Mouse (Mus musculus): ENCODE measurements around the gene Rnf220.

The Rnf220 gene

GRCm38 (mm10) chr4:117489975-117490374, 6.9 kb downstream of the Rnf220 start:
- in situ Hi-C loops (cut with MboI; ENCODE audit: low sequenced_read_pairs) = no loop called here

- in situ Hi-C loops (cut with MboI; ENCODE audit: low sequenced_read_pairs) = no loop called here
These were observed 7.3 kb downstream of the Rnf220 start for GRCm38 (mm10) chr4:117489566-117489965.

GRCm38 (mm10) chr4:117487471-117487870, 9.4 kb downstream of the Rnf220 start:
- in situ Hi-C loops (cut with MboI; ENCODE audit: low sequenced_read_pairs) = no loop called here

GRCm38 (mm10) chr4:117486188-117486587, 10.7 kb downstream of the Rnf220 start:
- in situ Hi-C loops (cut with MboI; ENCODE audit: low sequenced_read_pairs) = no loop called here

- in situ Hi-C loops (cut with MboI; ENCODE audit: low sequenced_read_pairs) = no loop called here
These were observed 11.6 kb downstream of the Rnf220 start for GRCm38 (mm10) chr4:117485045-117485780.

- in situ Hi-C loops (cut with MboI; ENCODE audit: low sequenced_read_pairs) = no loop called here
These were observed 12.4 kb downstream of the Rnf220 start for GRCm38 (mm10) chr4:117484256-117485044.

- in situ Hi-C loops (cut with MboI; ENCODE audit: low sequenced_read_pairs) = no loop called here
These were observed 13.0 kb downstream of the Rnf220 start for GRCm38 (mm10) chr4:117483931-117484255.

GRCm38 (mm10) chr4:117482103-117482502, 14.7 kb downstream of the Rnf220 start:
- in situ Hi-C loops (cut with MboI; ENCODE audit: low sequenced_read_pairs) = no loop called here

GRCm38 (mm10) chr4:117480611-117481445, 16.0 kb downstream of the Rnf220 start:
- in situ Hi-C loops (cut with MboI; ENCODE audit: low sequenced_read_pairs) = no loop called here

GRCm38 (mm10) chr4:117479951-117480350, 16.9 kb downstream of the Rnf220 start:
- in situ Hi-C loops (cut with MboI; ENCODE audit: low sequenced_read_pairs) = no loop called here

- in situ Hi-C loops (cut with MboI; ENCODE audit: low sequenced_read_pairs) = no loop called here
These were observed 18.7 kb downstream of the Rnf220 start for GRCm38 (mm10) chr4:117478101-117478673.

GRCm38 (mm10) chr4:117477401-117477800, 19.5 kb downstream of the Rnf220 start:
- in situ Hi-C loops (cut with MboI; ENCODE audit: low sequenced_read_pairs) = no loop called here

GRCm38 (mm10) chr4:117476777-117477176, 20.1 kb downstream of the Rnf220 start:
- in situ Hi-C loops (cut with MboI; ENCODE audit: low sequenced_read_pairs) = no loop called here

- in situ Hi-C loops (cut with MboI; ENCODE audit: low sequenced_read_pairs) = no loop called here
These were observed 20.5 kb downstream of the Rnf220 start for GRCm38 (mm10) chr4:117476355-117476754.

GRCm38 (mm10) chr4:117473985-117474354, 22.9 kb downstream of the Rnf220 start:
- in situ Hi-C loops (cut with MboI; ENCODE audit: low sequenced_read_pairs) = no loop called here

GRCm38 (mm10) chr4:117473291-117473984, 23.4 kb downstream of the Rnf220 start:
- in situ Hi-C loops (cut with MboI; ENCODE audit: low sequenced_read_pairs) = no loop called here

GRCm38 (mm10) chr4:117469471-117469870, 27.4 kb downstream of the Rnf220 start:
- in situ Hi-C loops (cut with MboI; ENCODE audit: low sequenced_read_pairs) = no loop called here

GRCm38 (mm10) chr4:117467936-117468335, 28.9 kb downstream of the Rnf220 start:
- in situ Hi-C loops (cut with MboI; ENCODE audit: low sequenced_read_pairs) = no loop called here

GRCm38 (mm10) chr4:117449151-117449550, 47.7 kb downstream of the Rnf220 start:
- in situ Hi-C loops (cut with MboI; ENCODE audit: low sequenced_read_pairs) = no loop called here

GRCm38 (mm10) chr4:117447926-117448325, 48.9 kb downstream of the Rnf220 start:
- in situ Hi-C loops (cut with MboI; ENCODE audit: low sequenced_read_pairs) = no loop called here
